Mouse (Mus musculus) ES-CJ7 (cell line): ENCODE data around the gene Igfbp3.

ENCODE experiments used
- DNase-seq: peaks from one replicate; pipeline ENCODE4 v3.0.0; 2011; ENCODE audit warnings: low read depth, low spot score

The Igfbp3 gene

DNA sequence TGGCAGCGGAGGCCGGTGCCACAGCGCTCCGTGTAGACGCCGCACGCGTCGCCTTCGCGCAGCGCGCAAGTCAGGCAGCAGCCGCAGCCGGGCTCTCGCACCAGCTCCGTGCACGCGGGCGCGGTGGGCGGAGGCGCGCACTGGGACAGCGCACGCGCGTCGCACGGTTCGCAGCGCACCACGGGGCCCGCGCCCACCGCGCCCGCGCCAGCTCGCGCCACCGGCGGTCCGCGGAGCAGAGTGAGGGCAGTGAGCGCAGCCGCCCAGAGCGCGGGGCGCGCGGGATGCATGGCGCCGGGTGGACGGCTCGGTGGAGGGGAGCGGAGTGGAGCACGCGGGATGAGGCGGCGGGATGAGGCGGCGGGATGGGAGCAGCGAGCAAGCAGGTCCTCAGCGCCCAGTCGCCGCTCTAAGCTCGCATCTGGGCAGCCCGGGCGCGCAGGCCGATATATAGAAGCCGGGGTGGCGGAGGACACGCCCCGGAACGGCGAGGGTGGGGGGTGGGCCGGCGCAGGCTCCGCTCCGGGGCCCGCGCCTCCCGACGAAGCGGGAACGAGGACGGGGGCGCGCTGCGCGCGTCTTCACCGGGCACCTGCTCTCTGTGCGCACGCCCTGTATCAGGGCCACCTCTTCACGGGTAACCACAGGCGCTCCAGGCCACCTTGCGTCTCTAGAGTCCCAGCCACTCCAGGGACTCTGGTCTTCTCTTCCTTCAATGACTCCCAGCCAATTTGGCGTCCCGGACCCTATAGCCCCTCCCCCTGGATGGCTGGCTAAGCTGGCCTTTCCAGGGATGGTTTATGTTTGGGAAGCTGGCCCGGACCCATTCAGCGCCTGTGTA, at the start of gene Igfbp3:
Gene Igfbp3, minus strand, starts transcription at position 423 of the 841 bp plus-strand sequence.
- DNase-seq = peak; percentile 68

DNA sequence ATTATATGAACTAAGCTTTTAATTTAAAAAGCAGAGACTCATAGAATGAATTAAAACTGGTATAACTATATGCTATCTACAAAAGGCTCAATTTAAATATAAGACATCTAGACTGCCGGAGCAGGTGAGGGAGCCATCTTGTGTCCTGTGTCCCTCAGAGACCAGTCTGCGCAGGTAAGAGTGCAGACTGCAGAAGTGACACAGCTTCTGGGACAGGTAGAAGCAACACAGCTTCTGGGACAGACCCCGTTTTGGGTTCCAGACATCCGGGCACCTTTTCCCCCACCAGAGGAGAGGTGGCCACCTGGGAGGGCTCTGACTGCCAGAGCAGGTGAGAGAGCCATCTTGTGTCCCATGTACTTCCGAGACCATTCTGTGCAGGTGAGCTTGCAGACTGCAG, 37.1 kb upstream of the Igfbp3 start:
- no peak for DNase-seq

DNA sequence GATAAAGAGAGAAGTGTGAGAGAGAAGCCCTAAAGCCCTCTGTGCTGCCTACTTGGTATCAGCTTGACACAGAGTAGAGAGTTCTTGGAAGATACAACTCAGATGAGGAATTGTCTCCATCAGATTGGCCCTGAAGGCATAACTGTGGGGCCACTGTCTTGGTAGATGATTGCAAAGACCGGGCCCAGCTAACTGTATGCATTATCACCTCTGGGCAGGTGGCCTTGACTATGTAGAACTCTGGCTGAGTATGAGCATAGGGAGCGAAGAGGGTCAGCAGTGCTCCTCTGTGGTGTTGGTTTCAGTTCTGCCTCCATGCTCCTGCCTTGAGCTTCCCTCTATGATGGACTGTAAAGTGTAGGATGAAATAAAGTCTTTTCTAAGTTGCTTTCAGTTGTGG, 36.7 kb upstream of the Igfbp3 start:
- no peak for DNase-seq

DNA sequence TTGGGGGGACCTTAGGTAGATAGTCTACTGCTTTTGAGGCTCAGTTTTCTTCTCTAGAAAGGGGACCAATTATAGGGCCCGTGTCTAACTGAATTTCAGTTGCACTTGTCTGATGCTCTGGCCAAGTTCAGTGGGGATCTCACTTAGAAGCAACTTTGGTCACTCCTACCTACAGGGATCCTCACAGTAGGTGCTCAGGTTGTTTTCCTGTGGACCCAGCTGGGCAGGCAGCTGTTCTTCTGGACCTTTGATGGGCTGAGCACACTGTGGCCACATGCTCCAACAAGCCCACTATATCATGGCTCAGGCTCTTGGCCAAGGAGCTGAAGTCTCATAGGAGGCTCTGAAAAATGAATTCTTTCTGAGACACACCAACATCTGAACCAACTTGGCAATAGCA, 31.1 kb upstream of the Igfbp3 start:
- no peak for DNase-seq

DNA sequence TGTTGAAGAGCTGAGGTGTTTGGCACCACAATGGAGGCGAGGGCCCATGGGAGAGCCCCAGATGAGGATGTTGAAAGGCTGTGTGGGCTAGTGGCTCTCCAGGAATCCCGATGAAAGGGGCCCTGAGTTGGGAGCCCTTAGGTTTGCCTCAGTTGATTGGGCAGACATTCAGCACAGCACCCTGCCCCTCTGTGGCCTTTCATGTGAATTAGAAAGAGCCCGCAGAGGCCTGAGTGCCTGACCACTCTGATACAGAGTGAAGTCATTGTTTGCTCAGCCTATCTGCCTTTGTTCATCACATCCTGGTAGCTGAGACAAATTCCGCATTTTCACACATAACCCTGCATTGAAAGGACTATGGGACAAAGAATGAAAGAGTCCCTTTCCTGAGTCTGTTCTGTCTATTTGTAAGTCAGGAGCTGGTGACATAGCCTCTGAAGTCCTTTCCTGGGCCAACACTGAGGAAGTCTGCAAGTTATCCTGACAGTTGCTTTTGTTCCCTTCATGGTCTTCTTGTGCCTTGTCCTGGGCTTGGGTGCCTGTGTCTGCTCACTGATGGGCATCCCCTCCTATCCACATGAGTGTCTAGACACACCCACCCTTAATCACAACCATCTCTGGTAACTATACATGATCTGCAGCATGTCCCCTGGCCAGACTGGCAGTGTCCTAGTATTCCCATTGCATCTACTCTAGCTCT, 25.5 kb upstream of the Igfbp3 start:
- no peak for DNase-seq

DNA sequence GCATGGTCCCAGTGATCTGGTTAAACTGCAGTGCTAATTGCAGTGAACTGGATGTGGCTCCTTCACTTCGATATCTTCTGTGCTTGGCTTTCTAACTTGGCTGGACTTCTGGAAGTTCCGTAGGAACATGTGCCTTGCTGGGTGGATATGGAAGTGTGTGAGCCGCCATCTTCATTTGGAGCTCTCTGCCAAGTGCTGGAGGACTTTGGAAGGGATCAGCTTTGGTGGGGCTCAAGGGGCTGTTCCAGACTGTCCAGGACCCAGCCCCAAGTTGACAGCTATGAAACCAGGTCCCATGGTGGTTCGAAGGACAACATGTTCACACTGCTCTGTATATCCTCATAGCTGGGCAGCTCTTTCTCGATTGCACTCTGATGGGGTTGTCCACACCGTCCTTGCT, 24.8 kb upstream of the Igfbp3 start:
- no peak for DNase-seq

DNA sequence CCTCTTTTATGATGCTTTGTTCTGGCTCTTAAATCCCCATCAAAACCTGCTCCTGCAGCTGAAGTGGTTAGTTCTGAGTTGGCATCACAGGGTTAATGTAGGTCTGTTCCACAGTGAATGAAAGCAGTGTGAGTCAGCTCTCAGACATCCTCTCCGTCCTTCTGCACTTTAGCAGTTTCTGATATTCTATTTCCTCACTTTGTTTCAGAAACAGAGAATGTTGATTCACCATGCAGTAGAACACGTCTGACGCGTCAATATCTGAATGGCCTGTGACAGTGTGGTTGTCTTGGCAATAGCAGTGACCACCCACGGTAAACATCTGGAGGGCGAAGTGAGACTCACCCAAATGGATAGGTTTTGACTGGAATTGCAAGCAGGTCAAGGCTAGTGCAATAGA, 24.0 kb upstream of the Igfbp3 start:
- no peak for DNase-seq

DNA sequence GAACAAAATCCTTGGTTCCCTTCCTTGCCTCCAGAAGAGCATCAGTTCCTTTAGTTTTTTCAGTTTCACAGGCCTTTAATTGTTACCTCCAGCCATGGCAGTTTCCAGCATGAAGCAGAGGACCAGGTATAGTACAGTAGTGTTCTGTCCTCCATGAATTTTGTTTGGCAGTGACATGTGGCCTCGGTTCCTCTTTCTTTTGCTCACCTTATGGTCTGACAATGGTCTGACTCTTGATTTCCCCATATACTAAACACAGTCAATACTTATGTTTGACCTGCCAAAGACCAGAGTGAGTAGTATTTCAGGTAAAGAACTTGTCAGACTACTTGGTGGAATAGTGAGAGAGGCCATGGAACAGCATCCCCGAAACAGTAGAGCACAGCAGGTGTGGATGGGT, 23.0 kb upstream of the Igfbp3 start:
- no peak for DNase-seq

DNA sequence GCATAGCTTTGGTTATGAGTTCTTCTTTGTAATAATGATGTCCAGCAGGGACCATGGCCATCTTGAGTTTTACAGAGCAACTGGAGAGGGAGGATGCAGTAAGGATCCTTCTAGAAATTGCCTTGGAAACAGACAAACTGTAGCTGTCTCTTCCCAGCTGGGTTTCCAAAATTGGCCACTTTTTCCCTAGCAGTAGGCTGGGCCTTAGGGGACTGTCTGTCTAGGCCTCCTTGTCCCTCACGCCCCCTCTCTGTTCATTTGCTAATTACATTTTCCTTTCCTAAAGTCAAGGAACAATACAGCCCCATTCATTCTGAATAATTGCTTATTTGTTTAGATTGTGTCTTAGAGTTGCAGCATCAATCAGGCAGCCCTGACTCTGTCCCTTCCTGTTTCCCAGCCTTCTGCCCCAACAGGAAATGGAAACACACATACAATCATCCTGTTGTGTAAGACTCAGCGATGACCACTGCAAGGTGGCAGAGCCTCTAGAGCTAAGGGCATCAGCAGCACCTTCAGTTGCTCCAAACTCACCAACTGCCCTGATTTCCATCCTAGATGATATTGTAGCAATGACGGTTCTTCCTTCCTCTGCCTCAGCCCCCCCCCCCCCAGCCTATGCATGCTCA, 21.4 kb upstream of the Igfbp3 start:
- DNase-seq = peak; percentile 23

DNA sequence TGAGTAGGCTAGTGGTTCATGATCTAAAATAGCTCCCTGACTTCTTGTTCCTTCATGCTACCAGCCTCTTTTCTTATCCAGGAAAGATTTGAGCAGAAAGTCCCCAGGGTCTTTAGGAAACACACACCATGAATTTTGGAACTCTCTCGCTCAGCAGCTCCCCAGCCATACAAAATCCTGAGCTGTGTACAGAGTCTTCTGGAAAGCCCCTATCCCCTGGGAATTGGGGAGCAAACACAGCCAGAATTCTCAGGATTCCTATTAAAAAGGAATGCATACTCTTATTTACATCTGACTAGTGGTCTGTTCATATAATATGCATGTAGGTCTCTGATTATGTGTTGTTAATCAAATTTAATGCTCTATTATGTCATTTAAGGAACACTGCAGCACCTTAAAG, 20.7 kb upstream of the Igfbp3 start:
- no peak for DNase-seq

DNA sequence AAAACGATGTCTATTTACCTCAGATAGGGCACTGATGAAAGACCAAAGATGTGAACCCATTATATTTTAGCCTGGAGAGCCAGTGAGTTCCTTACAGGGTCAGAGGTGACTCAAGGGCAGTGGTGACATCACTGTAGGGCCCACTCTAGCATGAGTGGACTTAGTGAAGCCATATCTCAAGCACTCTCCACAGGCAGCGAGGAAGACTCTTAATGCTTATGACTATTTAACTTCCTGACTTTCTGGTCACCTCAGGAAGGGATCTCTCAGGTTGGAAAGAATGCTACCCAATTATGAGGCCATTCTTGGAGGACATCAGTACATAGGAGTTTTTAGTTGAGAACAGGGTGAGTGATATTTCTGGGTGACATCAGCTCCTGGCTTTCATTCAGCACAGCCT, 19.6 kb upstream of the Igfbp3 start:
- no peak for DNase-seq

DNA sequence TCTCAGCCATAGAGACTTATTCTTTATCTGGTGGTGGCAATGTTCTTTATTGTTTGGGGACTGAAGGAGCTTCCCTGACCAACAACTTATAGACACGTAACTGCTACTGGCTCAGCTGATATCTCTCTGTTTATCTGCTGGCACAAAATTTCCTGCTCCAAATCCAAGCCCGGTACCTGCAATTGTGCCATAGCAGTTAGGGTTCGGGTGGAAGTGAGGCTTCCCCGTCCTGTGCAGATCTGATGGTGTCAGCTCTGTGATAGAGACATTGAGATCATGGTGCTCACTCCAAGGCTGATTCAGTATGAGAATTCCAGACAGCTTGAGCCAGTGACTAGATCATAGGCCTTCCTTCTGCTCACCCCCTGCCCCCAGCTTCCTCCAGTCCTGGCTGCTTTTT, 18.2 kb upstream of the Igfbp3 start:
- DNase-seq = no peak

DNA sequence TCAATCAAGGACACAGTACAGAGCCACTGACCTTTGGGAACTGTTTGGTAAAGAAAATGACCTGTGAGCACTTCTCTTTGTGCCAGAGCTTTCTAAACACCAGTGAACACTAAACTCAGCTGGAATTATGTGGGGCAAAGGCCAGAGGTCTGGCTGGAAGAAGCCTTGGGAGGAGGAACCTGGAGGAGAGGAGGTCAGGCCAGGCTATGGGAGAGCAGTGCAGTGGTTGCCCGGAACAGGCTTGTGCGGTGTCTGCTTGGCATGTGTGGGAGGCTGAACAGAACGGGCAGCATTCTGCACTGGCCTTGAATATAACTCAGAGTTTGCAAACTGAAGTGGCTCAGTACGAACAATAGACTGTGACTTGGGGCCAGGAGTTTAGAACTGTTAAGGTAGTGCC, 16.3 kb upstream of the Igfbp3 start:
- DNase-seq = no peak

DNA sequence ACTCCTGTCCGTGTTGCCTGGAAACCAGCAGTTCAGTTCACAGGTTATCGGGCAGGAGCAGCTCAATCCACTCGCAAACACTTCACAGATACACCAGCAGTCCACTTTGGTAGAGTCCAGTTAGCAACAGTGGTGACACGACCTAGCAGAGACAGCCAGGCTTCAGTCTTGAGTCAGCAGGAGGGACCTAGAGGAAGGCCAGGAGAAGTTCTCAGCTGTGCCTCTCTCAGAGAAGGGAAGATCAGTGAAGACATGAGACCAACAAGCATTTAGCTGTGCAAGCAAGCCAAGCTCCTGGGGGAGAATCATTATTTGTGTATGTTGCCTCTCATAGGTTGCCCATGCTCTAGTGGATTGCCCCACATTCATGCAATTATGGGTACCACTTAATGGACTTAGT, 14.4 kb upstream of the Igfbp3 start:
- no peak for DNase-seq

DNA sequence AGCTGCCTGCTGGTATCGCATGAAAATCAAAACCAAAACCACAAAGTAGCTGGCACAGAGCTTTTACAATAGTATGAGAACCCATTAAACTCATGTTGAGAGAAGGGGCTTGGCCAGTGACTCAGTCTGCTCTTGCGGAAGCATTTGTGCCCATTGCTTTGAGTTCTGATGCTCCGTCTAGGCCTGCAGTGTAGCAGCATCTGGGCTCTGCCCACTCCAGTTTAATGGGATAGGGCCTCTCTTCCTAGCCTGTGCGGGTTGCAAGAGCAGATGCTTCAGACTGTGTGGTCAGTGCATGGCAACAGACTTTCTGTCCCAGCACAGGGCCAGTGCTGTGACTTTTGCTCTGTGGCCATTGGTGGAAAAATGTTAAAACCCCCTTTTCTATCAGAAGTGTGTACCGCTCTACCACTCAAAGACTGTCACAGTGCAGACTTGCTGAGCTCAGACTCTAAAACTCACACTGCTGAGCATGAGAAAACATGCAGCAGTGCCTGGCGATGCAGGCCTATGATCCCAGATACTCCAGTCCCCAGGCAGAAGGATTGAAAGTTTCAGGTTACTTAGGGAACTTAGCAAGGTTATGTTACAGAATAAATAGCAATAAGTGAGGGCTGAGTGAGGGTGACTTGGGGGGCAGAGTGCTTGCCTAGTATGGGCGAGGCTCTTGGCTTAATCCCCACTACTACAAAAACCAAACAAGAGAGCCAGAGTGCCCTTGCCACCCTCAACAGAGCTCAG, 13.3 kb upstream of the Igfbp3 start:
- DNase-seq = no peak

DNA sequence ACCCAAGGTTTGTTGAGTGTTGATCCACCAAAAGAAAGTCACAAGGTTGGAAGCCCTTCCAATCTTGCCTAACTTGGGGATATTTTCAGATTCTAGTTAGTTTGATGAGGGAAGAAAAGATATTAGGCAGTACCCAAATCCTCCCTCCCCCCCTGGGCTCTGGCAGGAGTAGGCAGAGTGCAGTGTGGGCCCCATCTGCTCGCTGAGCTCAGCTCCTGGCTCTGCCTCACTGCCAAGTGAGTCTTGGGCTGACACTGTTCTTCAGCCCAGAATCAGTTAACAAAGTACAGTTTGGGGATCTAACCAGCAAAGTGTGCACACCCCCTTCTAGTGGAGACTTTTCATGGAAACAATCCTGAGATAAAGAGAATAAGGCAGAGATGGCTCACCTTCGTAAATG, 12.5 kb upstream of the Igfbp3 start:
- no peak for DNase-seq

DNA sequence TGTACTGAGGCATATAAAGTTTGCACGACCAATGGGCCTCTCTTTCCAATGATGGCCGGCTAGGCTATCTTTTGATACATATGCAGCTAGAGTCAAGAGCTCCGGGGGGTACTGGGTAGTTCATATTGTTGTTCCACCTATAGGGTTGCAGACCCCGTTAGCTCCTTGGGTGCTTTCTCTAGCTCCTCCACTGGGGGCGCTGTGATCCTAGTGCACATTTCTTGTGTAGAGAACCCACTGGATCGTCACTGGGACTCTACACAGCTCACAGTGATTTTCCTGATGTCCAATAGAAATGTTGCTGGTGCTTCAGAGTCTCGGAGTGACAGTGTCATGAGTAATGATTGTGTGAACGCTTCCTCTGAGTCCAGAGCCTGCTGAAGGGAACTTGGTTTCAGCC, 8.1 kb upstream of the Igfbp3 start:
- DNase-seq = peak; percentile 63

DNA sequence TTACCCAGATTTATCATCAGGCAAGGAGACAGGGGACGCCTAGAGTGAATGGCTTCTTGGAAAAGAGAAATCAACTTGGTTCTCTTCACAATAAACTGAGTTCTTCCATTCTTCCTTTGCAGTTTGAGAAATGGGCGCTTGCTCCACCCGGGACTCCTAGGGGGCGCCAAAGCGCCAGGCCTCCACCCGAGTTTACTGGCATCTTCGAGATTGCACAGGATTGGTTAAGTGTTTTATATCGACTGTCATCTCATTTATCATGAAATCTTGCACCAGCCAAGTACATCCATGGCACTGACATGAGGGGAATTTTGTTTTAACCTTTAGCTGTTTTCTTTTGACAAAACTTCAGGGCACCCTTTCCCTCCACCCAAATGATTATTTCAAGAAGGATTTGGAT, 2.0 kb upstream of the Igfbp3 start:
- peak; percentile 56 for DNase-seq

DNA sequence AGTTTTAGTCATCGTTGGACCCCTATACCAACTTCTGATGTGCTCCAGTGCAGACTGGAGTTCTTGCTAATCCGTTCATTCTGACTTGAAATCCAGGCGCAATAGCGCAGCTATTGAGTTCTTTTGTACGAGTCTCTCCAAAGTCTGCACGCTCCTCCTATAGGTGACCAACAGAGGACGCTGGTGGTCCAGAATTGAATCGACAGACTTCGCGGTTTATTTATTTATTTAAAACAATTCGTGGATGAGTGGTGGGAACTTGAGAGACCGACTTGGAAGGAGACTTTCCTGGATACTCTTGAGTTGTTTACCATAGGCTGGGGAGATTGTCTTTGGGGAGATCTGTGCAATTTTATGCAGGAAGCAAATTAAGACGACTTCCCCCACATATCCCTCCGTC, 1.0 kb upstream of the Igfbp3 start:
- peak; percentile 79 for DNase-seq

DNA sequence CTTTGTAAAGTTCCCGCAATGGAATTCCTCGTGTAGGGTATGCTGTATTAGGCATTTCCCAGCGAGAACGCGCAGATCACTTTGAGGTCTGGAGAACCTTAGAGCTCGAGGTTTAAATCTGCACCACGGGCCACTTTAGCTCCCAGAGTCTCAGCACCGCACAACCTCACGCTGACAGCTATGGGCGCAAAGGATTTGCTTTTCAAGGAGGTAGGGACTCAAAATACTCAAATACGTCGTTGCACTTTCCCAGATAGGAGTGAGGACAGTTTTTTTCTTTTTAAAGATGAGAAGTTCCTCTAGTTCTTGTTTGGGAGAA, 578 bp upstream of the Igfbp3 start:
- DNase-seq = no peak

DNA sequence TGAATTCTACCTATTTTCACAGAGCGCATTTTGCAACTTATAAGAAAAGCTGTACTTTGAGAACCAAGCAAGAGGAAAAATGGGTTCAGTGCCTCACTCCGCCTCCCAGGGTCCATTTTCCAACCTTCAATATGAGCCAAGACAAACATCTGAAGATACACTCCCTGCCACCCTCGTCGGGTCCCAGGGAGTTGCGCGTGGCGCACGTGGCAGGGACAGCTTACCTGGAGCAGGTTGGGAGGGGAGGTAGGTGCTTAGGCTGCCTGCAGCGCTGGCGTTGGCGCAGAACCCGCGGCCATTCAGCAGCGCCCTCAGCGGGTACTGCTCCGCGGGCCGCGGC, 592 bp downstream of the Igfbp3 start:
- peak; percentile 53 for DNase-seq

DNA sequence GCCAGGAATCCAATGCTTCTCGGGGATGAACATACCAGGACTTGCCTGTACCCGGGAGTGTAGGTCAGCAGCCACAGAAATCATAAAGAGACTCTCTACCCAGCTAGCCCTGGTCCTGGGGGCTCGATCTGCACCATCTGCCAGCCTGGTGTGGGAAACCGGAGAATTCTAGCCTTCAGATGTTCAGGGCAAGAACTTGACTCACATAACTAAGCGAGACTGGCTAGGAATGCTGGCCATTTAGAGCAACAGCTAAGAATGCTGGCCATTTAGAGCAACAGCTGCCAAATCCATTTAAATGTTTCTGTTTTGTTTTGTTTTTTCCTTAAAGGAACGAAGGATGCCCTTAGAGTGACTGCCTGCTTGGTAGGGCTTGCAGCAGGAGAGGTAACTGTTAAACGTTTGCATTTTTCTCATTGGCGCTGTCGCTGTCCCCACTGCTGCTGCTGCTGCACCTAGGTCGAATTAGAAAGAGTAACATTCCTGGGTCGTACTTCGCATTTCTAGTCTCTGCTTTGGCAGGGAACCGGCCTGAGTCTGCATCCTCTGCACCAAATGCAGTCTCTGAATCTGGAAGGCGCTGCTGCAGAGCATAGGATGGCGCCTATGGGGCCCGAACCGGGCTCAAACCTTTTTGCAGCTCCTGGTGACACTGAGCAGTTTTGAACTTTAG, 1.5 kb downstream of the Igfbp3 start:
- DNase-seq = no peak
